Mouse (Mus musculus): Measurements from ENCODE around the gene 4921536K21Rik.

4921536K21Rik gene

GRCm38 (mm10) chr11:3853481-3854034 is 41.3 kb downstream of the 4921536K21Rik start:
- no peak for DNase-seq

- DNase-seq: no peak
These were observed 41.9 kb downstream of the 4921536K21Rik start for GRCm38 (mm10) chr11:3853031-3853430.

GRCm38 (mm10) chr11:3851872-3852271 is 43.0 kb downstream of the 4921536K21Rik start:
- no peak for DNase-seq

- DNase-seq: no peak
These were observed 44.1 kb downstream of the 4921536K21Rik start for GRCm38 (mm10) chr11:3850746-3851277.

- no peak for DNase-seq
These were observed 44.6 kb downstream of the 4921536K21Rik start for GRCm38 (mm10) chr11:3850315-3850614.

GRCm38 (mm10) chr11:3849469-3850314 is 45.2 kb downstream of the 4921536K21Rik start:
- peak in 1 of 2 experiments; percentile 15 for DNase-seq

GRCm38 (mm10) chr11:3846351-3846750 is 48.5 kb downstream of the 4921536K21Rik start:
- DNase-seq: no peak

- DNase-seq: no peak
These were observed 50.8 kb downstream of the 4921536K21Rik start for GRCm38 (mm10) chr11:3843943-3844734.

Data from kidney, postnatal 4 days (tissue).